Mouse (Mus musculus): ENCODE measurements around the gene Gm42674. TPM values are rescaled to one million over a fixed set of nuclear protein-coding genes. Genes with fewer than 3 reads are reported as not detected.

Gm42674 gene
- total RNA-seq, 1 experiment from 2014 or later, result not detected

DNA sequence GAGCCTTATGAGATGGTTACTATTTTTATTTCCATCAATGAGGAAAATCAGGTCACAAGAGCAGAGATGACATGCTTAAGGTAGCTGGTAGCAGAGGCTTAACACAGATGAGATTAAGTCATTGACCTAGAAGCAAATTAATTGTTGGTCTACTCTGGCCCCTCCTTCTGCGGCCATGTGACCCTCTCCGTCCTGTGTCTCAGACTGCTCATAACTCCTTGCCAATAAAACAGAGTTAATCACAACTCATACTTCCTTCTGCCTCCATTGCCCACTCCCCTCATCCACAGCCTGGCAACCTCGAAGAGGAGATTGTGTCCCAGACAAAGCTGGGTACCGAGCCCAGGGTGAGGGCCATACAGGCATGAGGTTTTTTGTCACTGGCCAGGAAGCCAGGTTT lies 3.5 kb upstream of the Gm42674 start:
- DNase-seq, result no peak

DNA sequence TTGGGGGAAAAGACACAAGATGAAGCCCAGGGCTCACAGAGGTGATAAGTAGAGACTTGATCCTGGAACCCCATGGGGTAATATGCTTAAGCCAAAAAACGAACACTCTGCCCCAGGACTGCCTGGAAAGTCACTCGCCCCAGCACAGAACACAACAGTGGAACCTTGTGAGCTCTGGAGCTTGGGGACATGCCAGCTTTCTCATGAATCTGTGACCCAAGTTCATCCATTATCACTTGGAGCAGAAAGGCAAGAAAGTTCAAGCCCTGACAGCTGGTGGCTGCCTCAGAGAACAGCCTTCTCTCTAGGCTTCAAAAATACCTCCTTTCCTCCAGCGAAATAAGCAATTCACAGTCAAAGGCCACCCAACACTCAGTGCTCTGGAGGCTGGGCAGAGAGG lies 2.3 kb upstream of the Gm42674 start:
- DNase-seq, result no peak

DNA sequence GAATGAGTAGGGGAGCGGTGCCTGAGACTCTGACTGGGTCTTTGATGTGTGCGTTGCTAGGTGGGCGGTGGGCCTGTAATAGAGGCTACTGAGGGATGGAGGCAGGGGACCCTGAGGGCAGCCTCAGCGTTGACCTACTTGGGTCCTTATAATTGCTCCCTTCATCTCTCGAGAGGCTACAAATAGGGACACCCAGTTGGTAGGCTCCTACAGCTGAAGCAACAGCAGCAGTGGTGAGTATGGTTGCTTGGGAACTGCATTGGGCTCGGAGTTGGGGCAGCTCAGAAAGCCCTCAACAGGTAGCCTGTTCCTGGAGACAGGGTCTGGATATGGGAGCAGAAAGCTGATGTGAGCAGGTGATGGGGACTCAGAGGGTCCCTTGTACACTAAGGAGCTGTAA lies 1.7 kb upstream of the Gm42674 start:
- DNase-seq, result no peak

DNA sequence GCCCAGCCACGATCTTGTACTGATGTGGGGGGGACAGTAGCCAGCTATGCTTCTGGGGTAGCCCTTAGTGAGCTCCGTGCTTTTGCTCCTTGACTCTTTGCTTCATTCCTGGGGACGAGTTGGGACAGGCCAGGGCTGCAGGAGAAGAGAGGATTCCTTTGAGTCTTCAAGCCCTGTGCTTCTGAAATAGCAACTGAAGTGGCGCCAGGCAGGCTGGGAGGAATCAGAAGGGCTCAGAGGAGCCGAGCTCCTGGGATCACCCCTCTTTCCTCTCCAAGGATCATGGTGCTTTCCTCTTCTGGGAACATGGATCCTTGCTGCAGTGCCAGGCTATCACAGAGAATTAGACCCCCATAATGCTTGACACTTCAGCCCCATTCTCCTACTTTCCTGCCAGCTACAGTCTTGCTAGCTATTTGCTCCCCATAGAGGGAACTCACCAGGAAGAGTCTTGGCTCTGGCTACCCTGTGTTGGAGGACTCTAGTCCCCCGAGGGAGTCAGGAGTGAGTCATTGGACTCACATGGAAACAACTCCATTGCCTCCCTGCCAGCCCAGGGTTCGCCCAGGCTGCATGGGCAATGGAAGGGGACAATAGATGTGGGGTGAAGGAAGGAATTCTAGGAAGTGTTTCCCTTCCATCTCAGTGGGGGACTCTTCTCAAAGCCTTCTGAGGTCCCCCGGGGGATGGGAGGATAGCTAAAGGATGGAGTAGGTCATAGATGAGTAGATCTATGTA lies 1.1 kb upstream of the Gm42674 start:
- no peak for DNase-seq

DNA sequence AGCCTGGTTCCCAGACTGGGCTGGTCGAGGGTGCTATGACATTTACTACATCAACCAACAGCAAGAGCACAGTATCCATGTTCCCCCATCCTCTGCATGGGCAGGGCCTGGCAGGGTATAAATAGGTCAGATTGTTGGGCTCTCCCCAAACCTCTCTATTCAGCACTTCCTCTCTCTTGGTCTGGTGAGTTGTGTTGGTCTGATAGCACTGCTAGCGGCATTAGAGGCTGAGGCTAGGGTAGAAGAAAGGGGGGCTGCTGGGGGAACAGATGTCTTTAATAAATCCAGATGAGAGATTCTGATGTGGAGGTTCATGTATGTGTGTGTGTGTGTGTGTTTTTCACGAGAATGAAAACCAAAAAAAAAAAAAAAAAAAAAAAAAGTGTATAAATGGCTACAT lies 1.9 kb downstream of the Gm42674 start, which contains the start of gene S100a4:
Gene S100a4, plus strand, starts transcription at position 149 of the 400 bp plus-strand sequence.
- DNase-seq, result no peak

DNA sequence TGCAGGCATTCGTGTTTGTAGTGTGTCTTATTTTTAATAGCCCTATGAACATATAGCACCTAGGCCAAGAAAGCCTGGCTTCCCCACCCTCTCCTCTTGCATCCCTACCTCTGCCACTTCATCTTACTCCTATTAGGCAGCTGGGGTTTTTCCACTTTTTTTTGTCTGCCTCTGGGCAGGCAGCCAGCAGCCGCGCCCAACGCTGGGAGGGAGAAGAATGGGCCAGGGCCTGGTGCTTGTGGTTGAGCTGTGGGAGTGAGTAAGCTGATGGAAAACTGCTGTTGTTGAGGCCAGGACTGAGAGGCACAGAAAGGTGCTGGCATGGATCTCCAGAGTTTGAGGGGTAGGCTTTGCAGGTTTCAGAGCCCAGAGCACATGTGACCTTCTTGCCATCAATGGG lies 2.7 kb downstream of the Gm42674 start:
- DNase-seq, result peak; percentile 86

DNA sequence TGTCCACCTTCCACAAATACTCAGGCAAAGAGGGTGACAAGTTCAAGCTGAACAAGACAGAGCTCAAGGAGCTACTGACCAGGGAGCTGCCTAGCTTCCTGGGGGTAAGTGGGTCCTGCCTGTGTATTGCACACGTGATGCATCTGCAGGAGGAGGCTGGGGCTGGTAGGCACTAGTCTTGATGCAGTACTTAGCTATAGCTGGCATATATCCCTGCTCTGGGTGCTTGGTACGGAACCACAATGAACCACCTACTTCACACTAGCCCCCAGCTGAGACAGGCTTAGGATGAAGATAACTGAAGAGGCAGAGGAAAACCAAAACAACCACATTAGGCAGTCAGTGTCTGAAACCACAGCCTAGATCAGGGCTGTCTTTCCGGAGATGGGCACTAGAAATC lies 3.3 kb downstream of the Gm42674 start:
- no peak for DNase-seq

DNA sequence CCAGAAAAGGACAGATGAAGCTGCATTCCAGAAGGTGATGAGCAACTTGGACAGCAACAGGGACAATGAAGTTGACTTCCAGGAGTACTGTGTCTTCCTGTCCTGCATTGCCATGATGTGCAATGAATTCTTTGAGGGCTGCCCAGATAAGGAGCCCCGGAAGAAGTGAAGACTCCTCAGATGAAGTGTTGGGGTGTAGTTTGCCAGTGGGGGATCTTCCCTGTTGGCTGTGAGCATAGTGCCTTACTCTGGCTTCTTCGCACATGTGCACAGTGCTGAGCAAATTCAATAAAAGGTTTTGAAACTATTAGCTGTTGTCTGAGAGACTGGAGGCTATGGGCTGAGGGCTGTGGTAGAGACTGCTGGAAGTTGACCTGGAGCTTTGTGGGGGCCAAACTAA lies 4.0 kb downstream of the Gm42674 start:
- DNase-seq, result no peak

DNA sequence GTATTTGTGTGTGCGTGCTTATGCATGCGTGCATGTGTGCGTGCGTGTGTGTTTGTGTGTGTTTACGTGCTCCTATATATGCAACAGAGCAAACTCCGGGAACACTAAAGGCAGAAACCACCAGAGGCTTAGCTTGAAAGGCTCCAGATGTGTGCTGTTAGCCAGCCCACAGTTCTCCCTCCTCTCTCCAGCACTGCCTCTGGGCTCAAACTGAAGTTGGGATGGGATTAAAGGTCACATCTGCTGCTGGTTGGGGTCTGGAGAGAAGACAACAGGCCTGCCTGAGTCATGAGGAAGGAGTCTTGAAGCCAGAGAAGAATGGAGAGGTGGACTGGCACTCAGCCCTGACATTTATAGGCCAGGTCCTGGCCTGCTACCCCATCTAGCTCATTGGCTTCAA lies 4.5 kb downstream of the Gm42674 start:
- no peak for DNase-seq

DNA sequence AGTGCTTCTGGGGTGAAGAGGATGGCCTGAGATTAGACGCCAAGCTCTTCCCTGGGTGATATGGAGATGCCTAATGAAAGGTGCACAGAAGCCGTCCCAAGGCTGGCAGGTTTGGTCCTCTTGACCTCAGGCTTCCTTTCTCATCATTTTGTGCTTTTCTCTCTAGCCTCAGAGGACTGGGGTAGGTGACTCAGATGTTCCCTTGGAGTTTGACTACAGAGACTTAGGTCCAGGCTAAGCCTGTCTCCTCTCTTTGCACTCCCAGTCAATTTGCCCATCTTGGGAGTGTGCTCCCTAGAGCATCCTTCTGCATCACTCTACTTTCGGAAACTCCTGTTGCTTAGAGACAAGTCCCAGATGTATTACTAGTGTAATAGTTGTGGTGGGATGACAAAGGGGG lies 5.7 kb downstream of the Gm42674 start:
- DNase-seq, result no peak

DNA sequence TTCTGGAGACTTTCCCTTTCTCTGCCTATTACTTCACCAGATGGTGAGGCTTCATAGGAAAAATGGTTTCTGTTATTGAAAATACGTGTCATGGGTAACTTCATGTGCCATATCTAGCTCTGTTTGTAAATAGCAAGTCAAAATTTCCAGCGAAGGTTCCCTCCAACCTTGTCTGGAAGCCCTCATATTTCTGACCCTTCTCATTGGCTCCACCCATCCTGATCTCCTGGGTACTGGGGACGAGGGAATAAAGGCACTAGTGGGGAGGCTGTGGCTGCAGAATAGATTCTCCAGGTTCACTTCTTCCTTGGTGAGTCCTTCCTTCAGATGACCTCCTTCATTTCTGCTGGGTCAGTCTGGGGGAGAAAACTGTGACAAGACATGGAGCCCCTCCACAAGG lies 6.5 kb downstream of the Gm42674 start, which contains the start of gene S100a5:
Gene S100a5, plus strand, starts transcription at position 301 of the 400 bp plus-strand sequence.
- DNase-seq, result no peak

DNA sequence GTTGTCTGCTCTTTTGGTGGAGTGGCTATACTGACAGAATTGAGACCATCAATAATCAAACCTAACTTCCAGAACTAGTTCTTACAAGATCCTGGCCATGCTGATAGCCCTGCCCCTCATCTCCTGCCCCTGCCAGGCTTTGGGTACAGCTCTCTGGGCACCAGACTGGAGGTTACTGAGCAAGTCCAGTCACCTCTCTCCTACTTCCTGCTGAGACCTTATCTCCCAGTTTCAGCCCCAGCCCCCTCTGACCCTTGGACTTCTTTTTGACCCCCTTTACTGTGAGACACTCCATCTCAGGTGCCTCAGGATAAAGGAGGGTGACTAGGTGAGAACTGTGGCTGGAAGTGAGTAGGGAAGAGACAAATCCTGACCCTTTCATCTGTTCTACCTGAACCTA lies 7.4 kb downstream of the Gm42674 start:
- no peak for DNase-seq

DNA sequence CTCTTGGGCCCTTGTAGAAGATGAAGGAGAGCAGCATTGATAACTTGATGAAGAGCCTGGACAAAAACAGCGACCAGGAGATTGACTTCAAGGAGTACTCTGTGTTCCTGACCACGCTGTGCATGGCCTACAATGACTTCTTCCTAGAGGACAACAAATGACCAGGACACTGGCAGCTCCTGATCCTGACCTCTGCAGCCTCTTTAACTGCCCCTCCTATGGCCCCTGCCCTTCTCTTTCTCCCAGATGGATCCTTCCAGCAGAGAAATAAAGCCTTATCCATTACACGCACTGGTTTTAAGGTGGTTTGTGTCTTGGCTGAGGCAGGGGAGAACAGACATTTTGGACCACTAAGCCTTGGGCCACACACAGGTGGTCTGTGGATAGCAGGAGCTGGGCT lies 9.8 kb downstream of the Gm42674 start:
- DNase-seq, result no peak

DNA sequence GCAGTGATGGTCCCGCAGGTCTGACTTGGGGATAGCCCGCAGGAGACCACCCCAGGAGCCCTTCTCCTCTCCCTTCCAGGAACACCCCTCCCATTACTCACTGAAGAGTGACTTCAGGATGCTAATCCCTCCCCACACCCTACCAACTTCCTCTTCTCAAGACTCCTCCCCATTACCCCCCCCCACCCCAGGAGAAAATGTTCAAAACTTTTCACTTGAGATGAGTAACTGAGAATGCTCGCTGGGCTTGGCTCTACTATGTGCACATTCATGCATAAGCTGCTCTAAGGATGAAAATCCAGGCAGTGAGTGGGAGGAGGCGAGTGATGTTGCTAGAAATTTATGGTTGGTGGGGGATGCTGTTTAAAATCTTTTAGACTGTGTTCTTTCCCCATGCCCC lies 10.4 kb downstream of the Gm42674 start:
- no peak for DNase-seq

DNA sequence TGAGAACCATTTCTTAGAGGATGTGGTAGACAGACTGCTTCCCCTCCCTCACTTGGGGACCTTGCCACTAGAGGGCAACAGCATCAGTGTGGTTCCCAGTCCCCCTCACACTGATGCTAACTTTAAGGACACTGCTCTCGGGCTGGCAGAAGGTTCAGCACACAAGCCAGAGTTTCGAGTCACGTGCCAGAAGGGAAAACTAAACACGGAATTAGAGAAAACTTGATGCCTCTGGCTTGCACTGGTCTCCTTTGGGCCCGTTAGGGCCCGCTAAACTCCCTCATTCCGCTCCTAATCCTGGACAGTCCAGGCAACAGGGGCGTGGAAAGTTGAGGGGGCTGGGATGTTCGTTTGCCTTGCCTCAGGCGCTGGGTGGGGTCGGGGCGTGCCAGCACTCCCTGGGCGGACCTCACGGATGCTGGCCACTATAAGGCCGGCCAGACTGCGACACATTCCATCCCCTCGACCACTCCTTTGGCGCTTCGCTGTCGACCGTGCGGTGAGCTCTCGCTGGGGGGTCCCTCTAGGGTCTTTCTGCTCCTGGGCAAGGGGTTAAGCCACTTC lies 11.1 kb downstream of the Gm42674 start, which contains the start of gene S100a6:
Gene S100a6, plus strand, starts transcription at position 155 of the 564 bp plus-strand sequence.
- peak; percentile 49 for DNase-seq

DNA sequence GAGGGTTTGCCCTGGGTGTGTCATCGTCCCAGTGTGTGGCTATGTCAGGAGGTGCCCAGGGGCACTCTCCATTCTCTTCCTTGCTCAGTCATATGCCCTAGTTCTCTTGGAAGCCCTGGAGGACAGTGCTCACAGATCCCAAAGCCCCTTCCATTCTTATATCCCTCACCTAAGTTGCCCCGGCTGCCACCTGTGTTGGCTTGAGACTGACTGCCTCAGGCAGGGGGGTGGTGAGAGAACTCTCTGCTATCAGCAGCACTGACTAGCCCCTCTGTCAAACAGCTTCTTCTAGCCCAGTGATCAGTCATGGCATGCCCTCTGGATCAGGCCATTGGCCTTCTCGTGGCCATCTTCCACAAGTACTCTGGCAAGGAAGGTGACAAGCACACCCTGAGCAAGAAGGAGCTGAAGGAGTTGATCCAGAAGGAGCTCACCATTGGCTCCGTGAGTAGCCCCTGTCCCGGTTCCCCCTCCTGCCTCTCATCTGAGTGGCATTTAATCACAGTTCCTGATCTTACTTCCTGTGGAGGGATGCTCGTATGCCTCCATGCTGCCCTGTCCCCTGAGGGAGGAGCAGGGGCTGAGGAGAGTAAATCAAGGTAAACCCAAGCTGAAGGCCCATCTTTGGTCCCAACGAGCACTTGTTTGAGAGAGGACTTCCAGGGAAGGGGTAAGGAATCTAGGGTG lies 11.9 kb downstream of the Gm42674 start:
- no peak for DNase-seq

DNA sequence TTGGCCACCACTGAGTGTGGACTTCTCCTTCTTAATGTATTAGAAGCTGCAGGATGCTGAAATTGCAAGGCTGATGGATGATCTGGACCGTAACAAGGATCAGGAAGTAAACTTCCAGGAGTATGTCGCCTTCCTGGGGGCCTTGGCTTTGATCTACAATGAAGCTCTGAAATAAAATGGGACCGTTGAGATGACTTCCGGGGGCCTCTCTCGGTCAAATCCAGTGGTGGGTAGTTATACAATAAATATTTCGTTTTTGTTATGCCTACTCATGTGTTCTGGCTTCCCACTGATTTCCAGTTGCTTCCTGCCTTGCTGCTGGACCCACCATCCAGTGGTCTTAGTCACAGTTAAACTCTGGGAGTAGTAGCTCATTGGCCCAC lies 12.4 kb downstream of the Gm42674 start:
- no peak for DNase-seq

DNA sequence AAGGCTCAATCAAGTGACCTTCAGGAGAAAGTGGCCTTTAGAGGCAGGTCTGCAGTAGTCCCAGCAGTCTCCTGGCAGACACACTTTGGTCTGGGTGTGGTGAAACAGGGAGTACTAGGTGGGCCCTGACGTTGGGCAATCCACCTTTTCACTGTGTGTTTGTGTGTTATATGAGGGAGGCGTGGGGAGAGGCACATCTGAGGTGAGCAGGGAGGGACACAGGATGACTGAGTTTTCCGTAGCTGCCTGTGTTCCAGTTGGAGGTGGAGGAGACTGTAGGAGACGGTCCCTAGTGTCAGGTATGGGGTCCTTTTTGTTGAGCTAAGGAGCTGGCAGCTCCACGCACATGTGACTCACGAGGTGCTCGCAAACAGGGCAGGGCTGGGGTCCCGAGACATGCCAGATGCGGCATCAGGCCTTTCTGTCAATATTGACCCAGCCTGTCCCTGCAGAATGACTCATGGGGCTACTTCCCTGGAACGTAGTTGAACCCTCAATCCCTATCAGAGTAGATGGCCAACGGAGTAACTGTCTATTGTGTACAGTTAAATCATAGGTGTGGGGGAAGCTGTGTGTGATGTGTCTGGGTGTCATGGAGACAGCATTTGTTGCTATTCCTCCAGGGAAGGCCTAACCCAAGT lies 13.0 kb downstream of the Gm42674 start:
- no peak for DNase-seq

DNA sequence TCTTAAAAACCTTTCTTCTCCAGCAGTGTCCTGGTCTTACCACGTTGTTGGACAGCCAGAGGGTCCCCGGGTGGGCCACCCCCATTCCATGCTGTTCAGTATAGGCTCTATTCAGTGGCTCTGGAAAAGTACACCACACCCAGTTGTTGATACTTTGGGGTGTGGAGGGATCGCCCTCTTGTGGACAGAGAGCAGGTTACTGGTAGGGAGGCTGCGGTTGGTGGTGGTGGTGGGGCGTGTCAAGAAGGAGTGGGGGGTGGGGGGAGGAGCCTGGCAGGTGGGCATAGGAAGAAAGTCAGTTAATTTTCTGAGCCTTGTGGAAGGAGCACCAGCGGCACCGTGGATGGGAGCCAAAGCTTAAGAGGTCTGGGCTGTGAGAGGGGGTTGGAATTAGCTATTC lies 13.7 kb downstream of the Gm42674 start:
- peak; percentile 66 for DNase-seq

DNA sequence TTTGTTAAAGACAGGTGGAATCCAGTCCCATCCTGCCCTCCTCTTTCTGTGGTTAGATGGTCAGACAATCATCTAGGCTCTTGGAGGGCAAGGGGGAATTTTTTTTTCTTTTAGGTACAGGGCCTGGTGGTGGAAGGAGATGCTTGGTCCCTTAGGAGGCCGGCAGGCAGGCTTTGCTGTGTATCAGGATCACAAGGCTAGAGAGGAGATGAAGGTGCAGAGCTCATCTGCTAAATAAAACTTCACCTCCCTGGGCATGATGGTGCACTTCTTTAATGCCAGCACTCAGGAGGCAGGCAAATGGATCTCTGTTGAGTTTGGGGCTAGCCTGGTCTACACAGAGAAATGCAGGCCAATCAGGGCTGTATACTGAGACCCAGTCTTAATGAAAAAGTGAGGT lies 14.2 kb downstream of the Gm42674 start:
- no peak for DNase-seq

DNA sequence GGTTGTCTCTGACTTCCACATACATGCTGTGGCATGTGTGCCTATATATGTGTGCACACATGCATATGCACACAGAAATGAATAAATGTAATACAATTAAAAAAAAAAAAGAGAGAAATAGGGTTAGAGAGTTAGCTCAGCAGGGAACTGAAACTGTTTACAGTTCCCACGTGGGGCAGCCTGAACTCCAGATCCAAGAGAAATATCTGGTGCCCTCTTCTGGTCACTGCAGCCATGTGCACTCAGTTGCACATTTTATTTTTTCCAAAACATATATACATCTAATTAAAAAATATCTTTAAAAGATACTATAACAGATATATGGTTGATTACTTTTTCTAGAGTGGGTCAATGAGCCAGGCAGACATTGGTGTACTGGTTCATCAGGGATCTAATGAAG lies 15.9 kb downstream of the Gm42674 start:
- DNase-seq, result no peak

DNA sequence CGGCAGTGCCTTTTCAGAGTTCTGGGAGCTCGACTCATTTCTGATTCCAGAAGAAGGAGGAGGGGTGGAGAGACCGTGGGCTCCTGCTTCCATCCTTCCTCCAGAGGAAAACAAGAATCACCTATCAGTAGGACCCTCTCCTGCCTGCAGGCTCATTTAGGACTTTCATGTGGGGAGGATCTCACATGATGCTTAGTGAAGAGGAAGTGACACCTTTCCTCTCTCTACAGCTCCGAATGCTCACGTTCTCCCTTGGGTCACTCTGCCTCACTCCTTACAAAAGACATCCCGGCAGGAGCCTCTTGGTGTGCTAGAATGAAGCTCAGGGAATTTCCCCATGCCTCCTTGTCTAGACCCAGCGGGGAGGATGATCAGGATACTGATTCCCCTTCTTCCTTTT lies 19.8 kb downstream of the Gm42674 start:
- no peak for DNase-seq

DNA sequence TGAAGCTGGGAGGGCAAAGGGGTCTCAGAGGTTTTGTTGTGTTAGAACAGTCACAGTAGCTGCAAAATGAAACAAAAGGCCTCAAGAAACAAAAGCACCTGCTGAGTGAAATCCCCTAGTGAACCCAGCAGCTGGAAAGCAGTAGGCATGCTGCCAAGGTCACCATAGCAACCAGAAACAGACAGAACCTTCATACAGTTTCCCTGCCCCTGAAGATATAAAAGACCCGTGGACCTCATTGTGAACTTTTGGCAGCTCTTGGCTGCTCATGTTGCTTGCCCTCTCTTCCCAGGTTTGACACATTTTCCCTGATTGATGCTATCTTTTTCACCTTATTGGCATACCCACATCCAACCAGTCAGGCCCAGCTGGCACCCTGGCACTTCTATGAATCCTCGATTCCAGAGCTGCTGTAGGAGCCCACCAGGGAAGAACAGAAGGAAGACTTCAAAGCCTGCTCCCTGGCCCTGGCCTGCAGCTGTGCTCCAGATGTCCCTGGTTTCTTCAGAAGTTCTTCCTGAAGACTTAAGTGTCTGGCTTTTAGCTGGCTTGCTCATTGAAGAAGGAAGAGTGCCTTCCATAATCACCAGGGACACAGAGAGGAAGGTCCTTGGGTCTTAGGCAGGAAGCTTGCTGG lies 21.8 kb downstream of the Gm42674 start:
- peak; percentile 73 for DNase-seq

Data from adrenal gland, postnatal 25 days (tissue).